Mouse (Mus musculus) bone marrow macrophage, adult 2 months (primary cell): ENCODE results near the gene Pphln1.

Source experiments
- CTCF ChIP-seq: IDR thresholded peaks from 2 replicates; pipeline ENCODE4 v1.5.1; 2012; ENCODE audit warnings: low read depth, mild to moderate bottlenecking, low read length, moderate library complexity
- POLR2A ChIP-seq: IDR thresholded peaks from 2 replicates; pipeline ENCODE4 v1.6.1; 2012; ENCODE audit warnings: mild to moderate bottlenecking, low read depth, low read length, borderline replicate concordance

DNA sequence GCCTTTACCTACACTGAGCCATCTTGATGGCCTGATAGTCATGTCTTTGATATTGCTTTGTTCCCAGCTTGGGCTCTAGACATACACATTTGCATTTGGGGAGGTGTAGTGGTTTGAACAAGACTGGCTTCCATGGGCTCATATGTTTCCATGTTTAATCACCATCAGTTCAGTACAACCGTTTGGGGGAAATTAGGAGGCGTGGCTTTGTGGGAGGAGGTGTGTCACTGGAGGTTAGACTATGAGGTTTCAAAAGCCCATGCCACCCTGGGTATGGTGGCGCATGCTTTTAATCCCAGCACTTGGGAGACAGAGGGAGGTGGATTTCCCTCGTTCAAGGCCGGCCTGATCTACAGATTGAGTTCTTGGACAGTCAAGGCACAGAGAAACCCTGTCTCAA, 22.5 kb upstream of the Pphln1 start:
- no peak for TF ChIP-seq POLR2A
- TF ChIP-seq CTCF: no peak
